Mouse (Mus musculus): ENCODE measurements around the gene Dgkg. TPM values are rescaled to one million over a fixed set of nuclear protein-coding genes. Genes with fewer than 3 reads are reported as not detected.

Dgkg gene
- total and polyA plus RNA-seq, 3 experiments, result 0.19 to 3.8 (median 2.2) TPM

GRCm38 (mm10) chr16:22497976-22498375, 159.0 kb downstream of the Dgkg start:
- DNase-seq, result no peak

- DNase-seq, result no peak
These were observed 161.8 kb downstream of the Dgkg start for GRCm38 (mm10) chr16:22495259-22495658.

- no peak for DNase-seq
These were observed 162.2 kb downstream of the Dgkg start for GRCm38 (mm10) chr16:22494815-22495214.

- DNase-seq, result no peak
These were observed 163.6 kb downstream of the Dgkg start for GRCm38 (mm10) chr16:22493396-22493795.

- DNase-seq, result no peak
These were observed 165.4 kb downstream of the Dgkg start for GRCm38 (mm10) chr16:22491446-22492166.

- no peak for DNase-seq
These were observed 173.1 kb downstream of the Dgkg start for GRCm38 (mm10) chr16:22483900-22484299.

GRCm38 (mm10) chr16:22479322-22479721, 177.7 kb downstream of the Dgkg start:
- no peak for DNase-seq

GRCm38 (mm10) chr16:22471728-22472127, 185.3 kb downstream of the Dgkg start:
- DNase-seq, result no peak

DNA sequence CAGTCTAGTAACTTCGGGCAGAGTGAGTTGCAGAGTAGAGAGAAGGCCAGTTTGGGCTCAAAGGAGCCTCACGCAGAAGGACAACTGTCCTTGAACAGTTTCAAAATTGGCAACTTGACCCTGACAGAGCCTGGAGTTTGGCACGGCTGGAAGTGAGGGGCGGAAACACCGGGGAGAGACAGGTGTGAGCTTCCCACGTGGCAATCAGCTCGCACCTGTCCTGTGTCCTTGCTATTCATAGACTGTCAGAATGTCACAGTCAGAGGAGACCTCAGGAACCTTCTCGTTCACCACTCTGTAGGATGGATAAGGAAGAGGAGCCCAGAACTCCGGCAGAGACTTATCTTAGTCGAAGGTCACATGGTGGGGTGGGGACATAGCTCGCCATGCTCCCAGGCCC, 187.6 kb downstream of the Dgkg start:
- DNase-seq, result peak; percentile 48

DNA sequence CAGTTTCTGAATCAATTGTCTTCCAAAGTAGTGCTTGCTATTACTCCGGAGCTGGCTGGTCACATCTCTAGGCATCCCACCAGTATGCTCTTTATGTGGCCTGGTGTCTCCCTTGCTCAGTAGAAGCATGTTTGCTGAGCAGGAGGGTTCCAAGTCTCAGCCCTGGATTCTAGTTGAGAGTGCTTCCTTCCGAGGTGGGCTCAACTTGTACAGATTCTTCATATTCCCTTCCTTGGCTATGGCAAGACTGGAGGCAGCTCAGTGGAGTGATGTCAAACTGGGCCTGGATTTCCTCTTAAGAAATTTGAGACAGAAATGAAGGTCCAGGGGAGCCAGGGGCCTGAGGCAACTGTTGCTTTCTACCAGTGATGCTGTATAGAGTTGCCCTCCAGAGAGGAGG, 189.9 kb downstream of the Dgkg start:
- no peak for DNase-seq

- DNase-seq, result no peak
These were observed 190.6 kb downstream of the Dgkg start for GRCm38 (mm10) chr16:22466381-22466780.

DNA sequence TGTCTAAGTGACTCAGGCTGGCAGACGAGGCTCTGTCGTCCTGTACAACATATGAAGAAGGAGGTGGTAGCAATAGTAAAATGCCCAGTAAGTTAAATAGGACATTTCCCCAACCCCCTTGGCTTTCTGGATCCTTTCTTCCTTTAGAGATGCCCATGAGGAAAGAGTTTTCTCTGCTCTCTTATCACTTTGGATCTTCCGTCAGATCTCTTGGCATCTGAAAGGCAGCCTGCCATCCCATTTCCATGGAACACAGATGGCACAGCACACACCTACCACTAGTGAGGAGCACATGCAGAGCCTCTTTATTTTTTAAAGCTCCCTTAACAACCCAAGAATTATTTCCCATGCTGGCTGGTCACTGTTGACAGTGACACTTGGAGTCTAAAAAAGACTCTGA, 194.8 kb downstream of the Dgkg start:
- no peak for DNase-seq

DNA sequence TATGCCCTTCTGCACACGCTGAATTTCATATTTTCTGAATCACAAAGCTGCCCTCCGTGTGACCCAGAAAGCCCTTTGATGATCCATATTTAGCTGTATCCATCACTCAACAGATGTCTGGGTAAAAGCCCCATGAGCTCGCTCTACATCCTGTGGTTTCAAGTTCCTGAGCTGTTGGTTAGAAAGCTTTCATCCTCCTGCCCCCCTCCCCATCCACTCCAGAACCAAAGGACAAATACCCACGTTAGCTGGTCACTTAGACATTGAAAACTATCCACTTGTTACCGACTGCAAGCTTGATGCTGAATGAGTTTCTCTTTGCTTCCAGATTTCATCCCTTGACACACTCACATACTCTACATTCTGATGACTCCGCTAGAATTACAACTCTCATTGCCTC, 195.3 kb downstream of the Dgkg start:
- DNase-seq, result no peak

- no peak for DNase-seq
These were observed 196.1 kb downstream of the Dgkg start for GRCm38 (mm10) chr16:22460960-22461359.

GRCm38 (mm10) chr16:22452082-22452481, 204.9 kb downstream of the Dgkg start:
- DNase-seq, result peak; percentile 20

DNA sequence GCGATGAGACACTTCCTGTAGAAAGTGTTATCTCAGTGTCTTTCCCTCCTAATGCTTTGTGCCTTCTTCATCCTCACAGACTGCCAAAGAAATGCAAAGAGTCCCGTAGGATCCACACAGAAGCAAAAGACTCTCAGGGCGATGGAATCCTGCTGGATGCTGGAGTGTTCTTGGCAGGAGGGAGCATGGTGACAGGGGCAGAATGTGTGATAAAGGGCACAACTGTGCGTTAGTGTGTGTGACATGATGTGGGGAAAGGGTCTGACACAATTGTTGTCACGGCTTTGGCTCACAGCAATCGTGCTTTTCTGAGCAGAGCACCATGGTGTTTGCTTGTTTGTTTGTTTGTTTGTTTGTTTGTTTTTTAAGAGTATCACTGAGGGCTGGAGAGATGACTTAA, 208.9 kb downstream of the Dgkg start:
- no peak for DNase-seq

- no peak for DNase-seq
These were observed 212.2 kb downstream of the Dgkg start for GRCm38 (mm10) chr16:22444786-22445185.

DNA sequence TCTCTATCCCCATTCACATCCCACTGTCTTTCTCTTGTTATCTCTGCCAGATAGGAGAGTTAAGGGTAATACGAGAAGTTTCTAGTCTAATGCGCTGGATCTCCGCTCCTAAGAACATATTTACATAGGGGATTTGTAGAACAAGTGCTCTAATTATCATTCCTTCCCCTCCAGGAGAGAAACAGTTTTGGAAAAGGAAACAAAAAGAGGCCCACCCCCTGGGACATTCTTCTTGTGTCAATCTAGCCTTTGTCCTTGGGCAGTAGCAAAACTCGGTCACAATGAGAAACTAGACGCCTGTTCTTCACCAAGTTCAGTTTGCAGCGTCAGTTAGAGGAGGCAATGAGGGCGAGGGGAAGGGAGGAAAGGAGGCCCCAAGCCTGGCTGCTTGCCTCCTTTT, 214.8 kb downstream of the Dgkg start:
- no peak for DNase-seq

GRCm38 (mm10) chr16:22441317-22441716, 215.7 kb downstream of the Dgkg start:
- no peak for DNase-seq

GRCm38 (mm10) chr16:22440269-22440668, 216.8 kb downstream of the Dgkg start:
- peak; percentile 75 for DNase-seq

- DNase-seq, result peak; percentile 99
These were observed 217.4 kb downstream of the Dgkg start, which contains the start of gene Etv5 for GRCm38 (mm10) chr16:22439499-22440177. Etv5 (minus strand) TSS chr16:22439719.

DNA sequence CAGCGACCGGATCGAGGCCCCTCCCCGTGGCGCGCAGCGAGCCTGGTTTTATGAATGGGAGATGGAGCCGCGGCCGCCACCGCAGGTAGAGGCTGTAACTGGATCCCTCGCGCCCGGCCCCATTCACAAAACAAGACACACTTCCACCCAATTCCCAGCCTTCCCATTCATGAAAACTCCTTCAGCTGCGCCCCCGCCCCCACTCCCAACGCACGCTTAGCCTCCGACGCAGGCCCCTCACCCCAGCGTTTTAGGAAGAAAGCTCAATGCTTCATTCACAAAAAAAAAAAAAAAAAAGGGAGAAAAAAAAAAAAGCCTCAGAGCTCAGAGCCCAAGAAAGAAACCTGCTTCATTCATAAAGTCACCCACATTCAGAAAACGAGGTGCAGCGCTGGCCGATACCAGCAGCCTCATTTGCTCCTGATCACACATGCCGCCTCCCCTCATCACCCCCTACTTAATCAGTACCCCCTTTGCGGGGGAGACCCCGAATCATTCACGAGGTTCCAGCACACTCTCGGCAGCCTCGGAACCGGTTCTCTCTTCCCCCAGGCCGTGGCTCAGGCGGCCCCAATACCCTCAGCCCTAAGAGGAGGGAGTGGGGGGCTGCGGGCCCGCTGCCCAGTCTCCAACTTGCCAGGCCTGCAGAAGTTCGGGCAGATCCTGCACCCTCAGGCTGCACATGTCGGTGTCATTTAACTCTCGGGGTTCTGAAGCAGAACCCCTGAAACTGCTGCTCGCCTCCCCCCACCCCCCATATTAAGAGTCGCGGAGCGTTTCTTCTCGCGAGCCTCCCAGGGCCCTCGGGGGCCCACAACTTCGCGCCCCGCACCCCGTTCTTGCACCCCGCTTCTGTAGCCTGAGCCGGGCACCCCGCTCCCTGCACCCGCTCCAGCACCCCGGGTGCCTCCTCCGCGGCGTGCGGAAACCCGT, 218.3 kb downstream of the Dgkg start:
- peak; percentile 83 for DNase-seq

- no peak for DNase-seq
These were observed 220.9 kb downstream of the Dgkg start for GRCm38 (mm10) chr16:22436106-22436505.

Data from adrenal gland, adult 2 months (tissue).